Mouse (Mus musculus): ENCODE data around the gene Tfap2e.

DNA sequence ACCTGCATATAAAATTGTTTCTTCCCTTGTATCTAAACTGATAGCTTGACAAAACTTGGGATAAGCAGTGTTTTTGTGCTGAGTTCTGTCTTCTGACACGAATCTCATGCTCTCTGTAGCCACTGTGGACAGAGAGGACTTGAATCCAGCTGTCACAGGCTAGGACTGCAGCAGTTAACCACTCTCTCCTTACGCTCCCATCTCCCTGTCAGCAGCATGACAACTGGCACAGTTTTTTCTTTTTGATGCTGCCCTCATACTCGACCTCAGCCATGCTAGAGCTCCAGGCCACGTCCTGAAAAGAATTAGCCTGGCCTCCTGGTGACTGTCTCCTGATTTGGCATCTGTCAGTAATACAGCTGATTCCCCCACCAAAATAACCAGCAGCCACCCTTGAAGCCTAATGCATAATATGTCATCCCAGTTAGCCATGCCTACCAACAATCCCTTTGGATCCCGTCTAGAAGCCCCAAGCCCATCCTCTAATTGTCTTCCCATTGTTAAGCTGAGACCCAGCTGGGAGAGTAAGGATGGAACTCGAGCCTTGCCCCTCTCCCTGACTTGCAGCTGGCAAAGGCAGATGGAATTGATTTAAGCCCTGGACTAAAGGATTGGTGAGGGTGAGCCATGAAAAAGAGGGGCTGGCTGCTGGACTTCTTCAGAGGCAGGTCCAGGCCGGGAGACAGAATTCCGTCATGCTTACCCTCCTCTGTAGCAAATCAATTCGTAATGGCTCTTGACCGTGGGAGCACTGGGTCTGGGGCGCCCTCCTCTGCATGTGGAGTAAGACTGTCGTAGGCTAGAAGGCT is 29.2 kb downstream of the Tfap2e start:
- TF ChIP-seq POLR2A (IDR thresholded peaks at IDR 0.05; ENCODE audit: borderline replicate concordance, extremely low read depth, low read depth, low read length) (no peak), CTCF (IDR thresholded peaks at IDR 0.05; ENCODE audit: insufficient read depth, low read length) (no peak)
